Mouse (Mus musculus): ENCODE results near the gene Smco4. TPM values are rescaled to one million over a fixed set of nuclear protein-coding genes. Genes with fewer than 3 reads are reported as not detected.
A peak's percentile ranks its signal among the peaks of the same experiment; 100 is the strongest.
"Not testable (repeated sequence)": the region's sequence is repeated elsewhere in the genome, so short reads cannot be mapped to it uniquely, and the experiment has no call there.

Smco4 gene
- polyA plus RNA-seq, 1 experiment from 2014 or later: 1.6 TPM

DNA sequence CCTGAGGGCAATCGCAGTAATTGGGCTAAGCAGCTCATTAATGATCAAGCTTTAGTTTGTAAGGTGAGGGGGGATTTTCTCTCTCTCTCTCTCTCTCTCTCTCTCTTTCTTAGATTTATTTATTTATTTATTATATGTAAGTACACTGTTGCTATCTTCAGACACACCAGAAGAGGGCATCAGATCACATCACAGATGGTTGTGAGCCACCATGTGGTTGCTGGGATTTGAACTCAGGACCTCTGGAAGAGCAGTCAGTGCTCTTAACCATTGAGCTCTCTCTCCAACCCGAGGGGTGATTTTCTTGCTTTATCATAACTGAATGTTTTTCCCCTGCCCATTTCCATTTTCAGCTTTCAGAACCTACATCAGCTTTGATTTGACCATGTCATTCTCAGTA is 2.0 kb downstream of the Smco4 start:
- not testable (repeated sequence) for ATAC-seq; H3K36me3 ChIP-seq (ENCODE audit: poor library complexity, severe bottlenecking); H3K4me3 ChIP-seq; H3K9ac ChIP-seq; H3K27ac ChIP-seq; H3K4me2 ChIP-seq; H3K9me3 ChIP-seq (replicated peaks); H3K27me3 ChIP-seq
- peaks cover 26% of the 10 kb centered on the region for H3K4me1 ChIP-seq
- WGBS: 81% methylated on average over 2 of the region's 2 CpGs

DNA sequence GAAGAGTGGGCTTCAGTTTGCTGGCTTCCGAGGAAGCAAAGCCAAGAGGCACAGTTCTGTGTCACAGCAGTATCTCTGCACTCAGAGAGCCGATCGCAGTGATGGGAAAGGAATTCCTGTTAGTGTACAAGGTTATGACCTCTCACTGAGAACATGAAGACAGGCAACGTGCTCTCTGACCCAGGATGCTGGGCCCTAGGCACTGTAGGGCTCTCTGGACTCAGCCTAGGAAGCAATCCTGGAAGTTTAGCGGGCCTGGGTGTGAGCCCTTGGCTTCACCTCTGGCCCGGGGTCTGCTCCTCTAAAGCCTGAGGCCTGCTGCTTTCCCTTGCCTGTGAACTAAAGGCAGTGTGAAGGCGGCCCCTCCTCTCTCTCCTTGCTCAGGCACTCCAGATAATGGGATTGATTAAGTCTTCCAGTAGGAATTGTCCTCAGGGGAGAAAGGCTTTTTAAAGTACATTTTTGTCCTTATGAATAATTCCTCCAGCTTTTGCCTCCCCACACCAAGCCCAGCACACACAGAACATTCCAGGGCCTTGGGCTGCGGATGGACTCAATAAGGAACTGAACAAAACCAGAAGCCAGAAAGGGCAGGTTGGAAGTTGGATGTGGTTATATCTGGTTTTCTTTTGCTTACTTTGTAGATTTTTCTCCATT is 2.8 kb downstream of the Smco4 start:
- peak overlapping the region; percentile 38; the same call in 1 of the 2 replicates for H3K9ac ChIP-seq
- H3K4me1 ChIP-seq: peaks cover 26% of the 10 kb centered on the region
- H3K27me3 ChIP-seq: no peaks in the 10 kb centered on the region
- no peak overlapping the region for H3K4me3 ChIP-seq
- no peaks in the 10 kb centered on the region for H3K9me3 ChIP-seq (replicated peaks)
- WGBS: 24% methylated on average over 8 of the region's 8 CpGs
- H3K27ac ChIP-seq: no peak overlapping the region
- no peaks in the 10 kb centered on the region for H3K36me3 ChIP-seq (ENCODE audit: poor library complexity, severe bottlenecking)
- no peak overlapping the region for H3K4me2 ChIP-seq
- no peak for ATAC-seq

DNA sequence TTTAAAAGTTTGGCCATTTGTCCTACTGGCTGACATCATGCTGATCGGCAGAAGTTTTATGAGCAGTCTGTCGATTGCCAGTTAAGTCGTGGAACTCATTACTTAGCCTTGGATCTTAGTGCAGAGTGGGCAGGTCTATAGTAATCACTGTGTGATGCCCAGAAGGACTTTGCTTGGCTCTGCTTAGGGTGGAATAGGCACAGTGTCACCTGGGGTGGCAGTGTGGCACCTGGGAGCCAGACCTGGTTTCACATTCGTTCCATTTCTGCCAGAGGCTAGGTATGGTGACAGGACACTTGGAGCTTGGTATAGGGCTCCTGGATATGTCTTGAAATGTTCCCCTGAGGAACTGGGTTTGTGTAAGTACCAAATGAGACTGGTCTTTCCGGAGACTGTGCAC is 6.8 kb downstream of the Smco4 start:
- no peak for ATAC-seq
- no peak overlapping the region for H3K9ac ChIP-seq
- no peaks in the 10 kb centered on the region for H3K27me3 ChIP-seq
- H3K4me2 ChIP-seq: no peak overlapping the region
- H3K4me3 ChIP-seq: no peak overlapping the region
- H3K9me3 ChIP-seq (replicated peaks): no peaks in the 10 kb centered on the region
- no peak overlapping the region for H3K27ac ChIP-seq
- H3K4me1 ChIP-seq: peaks cover 15% of the 10 kb centered on the region
- WGBS: 90% methylated on average over 5 of the region's 5 CpGs
- H3K36me3 ChIP-seq (ENCODE audit: poor library complexity, severe bottlenecking): no peaks in the 10 kb centered on the region

DNA sequence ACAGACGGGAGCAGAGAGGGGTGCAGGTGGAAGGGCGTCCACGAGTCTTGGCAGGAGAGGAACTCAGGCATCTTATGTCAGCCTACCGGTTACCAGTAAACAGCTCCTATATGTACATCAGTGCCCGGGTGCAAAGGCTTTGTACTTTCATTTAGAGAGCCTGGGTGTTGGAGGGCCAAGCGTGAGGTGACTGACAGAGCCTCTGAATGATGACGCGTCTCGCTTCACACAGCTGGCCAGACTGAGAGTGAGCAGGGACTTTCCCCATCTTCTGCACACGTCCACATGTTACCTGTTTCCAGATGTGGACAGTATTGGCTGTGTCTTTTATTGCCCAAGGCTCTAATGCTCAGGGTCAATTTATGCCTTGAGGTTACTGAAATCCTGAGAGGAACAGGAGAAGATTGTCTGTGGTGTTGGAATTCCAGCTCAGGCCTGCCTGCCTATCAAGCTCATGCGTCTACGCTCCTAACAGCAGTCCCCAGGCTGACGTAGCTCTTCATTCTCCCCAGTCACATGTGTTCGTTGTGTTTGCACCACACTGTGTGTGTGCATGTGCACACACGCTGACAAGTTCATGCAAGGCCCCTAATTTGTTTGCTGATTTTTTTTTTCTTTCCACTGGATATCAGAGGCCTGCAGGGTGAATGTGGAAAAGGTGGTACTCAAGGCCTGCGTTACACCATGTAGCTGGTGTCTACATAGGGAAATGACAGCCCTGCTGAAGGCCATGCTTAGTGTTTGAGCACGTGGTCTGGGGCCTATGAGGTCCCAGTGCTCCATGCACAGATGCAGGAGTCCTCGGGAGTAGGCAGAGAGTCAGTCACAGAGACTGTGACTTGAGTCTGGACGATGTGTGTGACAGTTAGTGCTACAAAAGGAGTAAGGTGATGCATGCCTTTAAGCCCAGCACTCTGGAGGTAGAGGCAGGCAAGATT is 8.4 kb downstream of the Smco4 start:
- ATAC-seq: no peak
- no peaks in the 10 kb centered on the region for H3K27me3 ChIP-seq
- H3K4me3 ChIP-seq: no peak overlapping the region
- H3K4me1 ChIP-seq: peaks cover 4% of the 10 kb centered on the region; the same call in 1 of the 2 replicates
- no peak overlapping the region for H3K4me2 ChIP-seq
- 88% methylated on average over 19 of the region's 19 CpGs for WGBS
- H3K36me3 ChIP-seq (ENCODE audit: poor library complexity, severe bottlenecking): no peaks in the 10 kb centered on the region
- no peak overlapping the region for H3K9ac ChIP-seq
- no peaks in the 10 kb centered on the region for H3K9me3 ChIP-seq (replicated peaks)
- no peak overlapping the region for H3K27ac ChIP-seq

DNA sequence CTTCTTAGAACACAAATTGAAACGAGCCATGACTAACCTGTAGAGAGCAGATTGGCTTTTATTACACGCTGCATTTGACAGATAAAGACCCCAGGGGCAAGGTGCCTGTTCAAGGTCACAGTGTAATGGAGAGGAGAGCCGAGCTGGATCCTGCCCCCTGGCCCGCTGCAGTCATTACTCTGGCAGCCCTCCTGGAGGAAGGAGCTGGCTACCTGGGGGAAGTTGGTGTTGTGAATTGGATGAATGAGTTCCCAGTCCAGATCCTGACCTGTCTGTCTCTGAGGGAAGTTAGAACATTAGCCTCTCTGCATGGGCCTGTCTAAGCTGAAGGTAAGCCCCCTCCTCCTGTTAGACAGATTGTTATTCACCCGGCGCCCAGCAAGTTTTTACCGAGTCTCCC is 9.2 kb downstream of the Smco4 start:
- Histone ChIP-seq H3K4me1 (peaks cover 4% of the 10 kb centered on the region; the same call in 1 of the 2 replicates), H3K4me2 (no peak overlapping the region), H3K4me3 (no peak overlapping the region), H3K27me3 (no peaks in the 10 kb centered on the region), H3K36me3 (ENCODE audit: poor library complexity, severe bottlenecking) (no peaks in the 10 kb centered on the region), H3K27ac (no peak overlapping the region), H3K9ac (no peak overlapping the region), H3K9me3 (replicated peaks) (no peaks in the 10 kb centered on the region)
- WGBS: 50% methylated on average over 7 of the region's 7 CpGs
- ATAC-seq: no peak

DNA sequence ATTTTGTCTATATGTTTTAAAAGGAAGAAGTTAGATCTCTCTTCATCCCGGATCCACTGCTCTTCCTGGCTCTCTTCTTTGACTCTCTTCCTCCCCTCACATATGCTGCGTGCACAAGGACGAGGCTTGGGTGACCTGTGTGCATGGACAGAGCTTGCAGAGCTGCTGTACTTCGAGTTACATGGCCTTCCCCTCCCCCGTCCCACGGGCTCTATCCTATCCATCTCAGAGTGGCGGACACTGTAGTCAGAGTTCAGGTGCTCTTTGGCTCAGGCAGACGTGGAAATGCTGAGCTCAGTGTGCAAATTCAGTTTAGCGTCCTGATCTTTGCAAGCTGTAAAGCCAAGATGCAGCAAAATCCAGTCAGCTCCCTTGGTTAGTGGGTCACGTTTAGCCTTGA is 10.1 kb downstream of the Smco4 start:
- H3K4me3 ChIP-seq: no peak overlapping the region
- H3K4me1 ChIP-seq: no peaks in the 10 kb centered on the region
- 82% methylated on average over 10 of the region's 10 CpGs for whole genome bisulfite sequencing
- no peaks in the 10 kb centered on the region for H3K36me3 ChIP-seq (ENCODE audit: poor library complexity, severe bottlenecking)
- H3K9ac ChIP-seq: no peak overlapping the region
- no peaks in the 10 kb centered on the region for H3K9me3 ChIP-seq (replicated peaks)
- H3K27ac ChIP-seq: no peak overlapping the region
- no peak overlapping the region for H3K4me2 ChIP-seq
- no peaks in the 10 kb centered on the region for H3K27me3 ChIP-seq
- ATAC-seq: no peak

DNA sequence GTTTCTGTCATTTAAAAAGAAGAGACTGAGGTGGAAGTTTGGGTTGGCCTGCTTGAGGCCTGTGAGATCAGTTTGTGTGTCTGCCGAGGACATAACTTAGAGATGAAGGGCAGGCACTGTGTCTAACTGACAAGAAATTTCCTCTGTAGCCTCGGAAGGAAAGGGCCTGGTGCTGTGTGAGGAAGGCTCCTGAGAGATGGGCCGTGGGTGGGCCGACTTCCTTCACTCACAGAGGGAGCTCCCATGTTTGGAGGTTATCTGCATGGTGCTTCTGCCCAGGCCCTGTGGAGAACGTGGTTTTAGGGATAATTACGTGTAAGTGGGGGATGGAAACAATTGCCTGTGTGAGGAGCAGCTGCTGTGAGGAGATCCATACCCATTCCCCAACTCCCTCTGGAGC is 10.6 kb downstream of the Smco4 start:
- no peaks in the 10 kb centered on the region for H3K27me3 ChIP-seq
- no peak overlapping the region for H3K4me2 ChIP-seq
- WGBS: 68% methylated on average over 6 of the region's 6 CpGs
- no peaks in the 10 kb centered on the region for H3K36me3 ChIP-seq (ENCODE audit: poor library complexity, severe bottlenecking)
- ATAC-seq: no peak
- no peak overlapping the region for H3K27ac ChIP-seq
- H3K9me3 ChIP-seq (replicated peaks): no peaks in the 10 kb centered on the region
- H3K9ac ChIP-seq: no peak overlapping the region
- H3K4me3 ChIP-seq: no peak overlapping the region
- no peaks in the 10 kb centered on the region for H3K4me1 ChIP-seq

DNA sequence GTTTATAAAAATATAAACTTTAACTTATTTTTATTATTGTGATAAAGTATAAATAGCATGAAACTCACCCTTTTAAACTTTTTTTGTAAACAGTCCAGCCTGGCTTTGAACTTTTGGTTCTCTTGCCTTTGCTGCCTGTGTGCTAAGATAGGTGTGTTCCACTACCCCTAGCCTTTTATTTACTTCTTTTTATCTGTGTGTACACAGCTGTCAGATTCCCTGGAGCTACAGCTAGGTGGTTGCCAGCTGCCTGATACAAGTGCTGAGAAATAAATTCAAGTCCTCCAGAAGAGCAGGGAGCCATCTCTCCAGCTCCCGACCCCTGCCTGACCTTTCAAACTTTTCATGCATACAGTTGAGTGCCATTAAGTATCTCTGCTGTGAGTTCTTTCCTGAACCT is 12.1 kb downstream of the Smco4 start:
- ATAC-seq: no peak
- H3K4me1 ChIP-seq: peaks cover 7% of the 10 kb centered on the region
- 77% methylated on average over 1 of the region's 1 CpGs for WGBS
- H3K4me2 ChIP-seq: no peak overlapping the region
- H3K27ac ChIP-seq: no peak overlapping the region
- no peaks in the 10 kb centered on the region for H3K27me3 ChIP-seq
- no peak overlapping the region for H3K9ac ChIP-seq
- H3K4me3 ChIP-seq: no peak overlapping the region
- H3K36me3 ChIP-seq (ENCODE audit: poor library complexity, severe bottlenecking): no peaks in the 10 kb centered on the region
- no peaks in the 10 kb centered on the region for H3K9me3 ChIP-seq (replicated peaks)

DNA sequence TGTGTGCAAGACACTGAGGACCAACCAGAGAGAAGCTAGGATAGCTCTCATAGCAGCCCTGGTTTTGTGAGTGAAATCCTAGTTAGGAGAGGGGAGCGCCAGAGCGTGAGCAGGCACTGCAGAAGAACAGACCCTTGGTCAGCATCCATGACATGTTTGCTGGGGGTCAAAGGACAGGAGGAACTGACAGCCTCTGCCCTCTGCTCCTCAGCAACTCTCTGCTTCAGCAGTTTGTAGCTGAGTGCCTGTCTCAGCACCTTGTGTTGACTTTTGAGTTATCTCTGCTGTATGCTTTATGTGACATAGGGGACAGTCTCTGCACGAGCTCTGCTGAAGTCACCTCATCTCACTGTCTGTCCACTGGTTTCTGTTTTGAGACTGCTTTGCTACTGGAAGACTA is 13.6 kb downstream of the Smco4 start:
- Histone ChIP-seq H3K27me3 (no peaks in the 10 kb centered on the region), H3K4me3 (no peak overlapping the region), H3K9me3 (replicated peaks) (no peaks in the 10 kb centered on the region), H3K4me1 (peaks cover 19% of the 10 kb centered on the region), H3K4me2 (no peak overlapping the region), H3K27ac (no peak overlapping the region), H3K36me3 (ENCODE audit: poor library complexity, severe bottlenecking) (no peaks in the 10 kb centered on the region), H3K9ac (no peak overlapping the region)
- ATAC-seq: no peak
- 90% methylated on average over 3 of the region's 3 CpGs for WGBS

DNA sequence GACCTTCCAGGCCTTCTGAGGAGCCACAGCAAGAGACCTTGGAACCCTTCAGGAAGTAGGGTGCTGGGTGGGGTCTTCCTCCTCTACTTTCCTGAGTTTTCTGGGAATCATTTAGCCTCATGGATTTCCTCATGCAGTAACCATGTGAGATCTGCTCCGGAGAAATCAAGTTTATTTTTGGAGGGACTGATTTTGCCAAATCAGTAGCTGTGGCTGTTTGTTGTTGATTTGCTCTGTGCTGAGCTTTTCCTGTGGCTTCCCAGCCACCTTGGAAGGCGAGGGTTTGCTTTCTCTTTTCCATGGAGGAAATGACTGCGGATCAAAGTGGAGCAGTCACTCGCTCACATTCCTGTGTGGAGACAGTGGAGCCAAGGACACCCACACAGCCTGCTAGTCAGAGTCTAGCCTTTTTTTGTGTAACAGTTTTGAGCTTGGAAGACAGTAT is 14.2 kb downstream of the Smco4 start:
- Histone ChIP-seq H3K9ac (no peak overlapping the region), H3K4me2 (no peak overlapping the region), H3K36me3 (ENCODE audit: poor library complexity, severe bottlenecking) (no peaks in the 10 kb centered on the region), H3K27ac (no peak overlapping the region), H3K27me3 (no peaks in the 10 kb centered on the region), H3K4me1 (peaks cover 21% of the 10 kb centered on the region), H3K9me3 (replicated peaks) (no peaks in the 10 kb centered on the region), H3K4me3 (no peak overlapping the region)
- ATAC-seq: no peak
- 91% methylated on average over 4 of the region's 4 CpGs for WGBS

DNA sequence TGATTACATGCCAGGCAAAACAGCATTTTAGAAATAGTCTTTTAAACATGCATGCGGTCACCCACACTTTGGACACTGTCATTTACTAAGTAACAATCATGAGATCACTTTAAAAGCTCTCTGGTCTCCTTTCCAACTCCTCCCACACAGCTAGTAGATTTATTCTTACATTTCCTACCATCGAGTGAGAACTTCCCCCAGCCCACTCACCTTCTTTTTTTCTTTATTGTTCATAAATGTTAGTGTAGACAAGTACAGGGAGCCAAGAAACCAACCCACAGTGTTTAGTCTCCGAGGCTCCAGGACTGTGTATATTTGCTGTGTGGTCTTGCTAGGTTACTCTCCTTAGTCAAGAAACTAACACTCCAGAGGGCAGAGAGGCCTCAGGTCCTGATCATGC is 16.1 kb downstream of the Smco4 start:
- H3K9me3 ChIP-seq (replicated peaks): no peaks in the 10 kb centered on the region
- H3K27ac ChIP-seq: 0 out of 2 replicates have a peak overlapping the region, but pooled peaks have one; percentile 4
- no peaks in the 10 kb centered on the region for H3K27me3 ChIP-seq
- WGBS: 86% methylated on average over 3 of the region's 3 CpGs
- H3K4me2 ChIP-seq: no peak overlapping the region
- H3K4me3 ChIP-seq: no peak overlapping the region
- no peak overlapping the region for H3K9ac ChIP-seq
- ATAC-seq: no peak
- H3K4me1 ChIP-seq: peaks cover 30% of the 10 kb centered on the region
- H3K36me3 ChIP-seq (ENCODE audit: poor library complexity, severe bottlenecking): no peaks in the 10 kb centered on the region

DNA sequence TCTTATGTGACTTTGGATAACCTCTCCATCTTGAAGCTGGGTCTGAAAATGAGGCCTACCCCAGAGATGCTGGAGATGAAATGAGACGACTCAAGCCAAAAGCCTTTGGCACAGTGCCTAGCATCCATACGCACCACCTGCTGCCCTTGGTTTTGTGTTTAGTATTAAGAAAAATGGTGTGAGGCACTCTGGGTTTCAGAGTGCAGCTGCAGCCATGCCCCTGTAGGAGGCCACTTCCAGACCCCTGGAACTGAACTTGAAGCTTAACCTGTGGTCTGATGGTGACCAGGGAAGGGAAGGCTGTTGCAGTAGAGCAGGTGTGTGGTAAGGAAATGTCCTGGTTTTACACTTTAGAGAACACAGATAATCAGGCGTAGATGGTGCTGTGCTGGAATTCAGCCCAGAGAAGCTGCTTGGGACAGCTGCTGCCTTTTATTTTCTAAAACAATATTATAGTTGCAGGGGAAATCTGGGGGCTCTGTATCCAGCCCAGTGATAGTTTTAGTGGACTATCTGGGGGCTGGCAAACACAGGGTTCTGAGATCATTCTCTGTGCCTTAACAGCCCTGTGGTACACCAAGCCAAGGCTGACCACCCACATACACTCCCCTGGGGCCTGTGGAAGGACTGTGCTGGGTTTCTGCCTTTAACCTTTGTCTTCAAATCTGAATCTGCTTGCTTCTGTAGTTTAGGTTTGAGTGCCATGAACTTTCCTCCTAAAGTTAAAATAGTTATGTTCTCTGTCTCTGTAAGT is 17.5 kb downstream of the Smco4 start:
- H3K9ac ChIP-seq: no peak overlapping the region
- H3K27me3 ChIP-seq: no peaks in the 10 kb centered on the region
- 27% methylated on average over 3 of the region's 3 CpGs for WGBS
- no peaks in the 10 kb centered on the region for H3K9me3 ChIP-seq (replicated peaks)
- no peaks in the 10 kb centered on the region for H3K36me3 ChIP-seq (ENCODE audit: poor library complexity, severe bottlenecking)
- H3K27ac ChIP-seq: peak overlapping the region; percentile 49
- peaks cover 35% of the 10 kb centered on the region for H3K4me1 ChIP-seq
- peak; percentile 64 for ATAC-seq
- no peak overlapping the region for H3K4me2 ChIP-seq
- H3K4me3 ChIP-seq: no peak overlapping the region
